Mouse (Mus musculus): ENCODE measurements around the gene Dzip1l. TPM values are rescaled to one million over a fixed set of nuclear protein-coding genes. Genes with fewer than 3 reads are reported as not detected.

The Dzip1l gene
- polyA plus RNA-seq, 1 experiment from 2014 or later, result 13.0 TPM

DNA sequence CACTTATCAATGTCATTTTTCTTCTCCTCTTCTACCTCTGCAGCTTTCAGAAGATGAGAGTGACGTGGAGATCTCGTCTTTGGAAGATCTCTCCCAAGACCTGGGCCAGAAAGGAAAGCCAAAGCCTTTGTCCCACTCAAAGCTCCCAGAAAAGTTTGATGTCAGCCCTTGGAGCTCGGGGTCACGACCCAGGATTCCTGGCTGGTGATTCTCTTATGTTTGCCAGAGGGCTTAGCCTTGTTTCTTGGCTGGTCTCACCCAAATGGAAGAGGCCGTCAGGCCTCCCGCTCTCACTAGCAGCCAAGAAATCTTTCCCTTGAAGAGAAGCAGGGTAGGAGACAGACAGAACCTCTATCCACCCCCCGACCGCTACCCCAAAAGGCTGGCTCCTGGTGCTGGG, 38.3 kb downstream of the Dzip1l start:
- Histone ChIP-seq H3K4me2 (no peak overlapping the region), H3K36me3 (ENCODE audit: control insufficient read depth, insufficient read depth, low read length) (peaks cover 23% of the 10 kb centered on the region), H3K27me3 (ENCODE audit: control insufficient read depth, insufficient read depth, low read length) (no peaks in the 10 kb centered on the region), H3K9me3 (ENCODE audit: control insufficient read depth, low read length) (no peaks in the 10 kb centered on the region), H3K4me3 (ENCODE audit: low read depth, low read length) (no peak overlapping the region), H3K27ac (ENCODE audit: low read depth, low read length) (no peak overlapping the region), H3K4me1 (ENCODE audit: control insufficient read depth, insufficient read depth, low read length) (no peaks in the 10 kb centered on the region), H3K9ac (ENCODE audit: low read length) (no peak overlapping the region)
- WGBS, result 71% methylated on average over 8 of the region's 8 CpGs
- no peak for ATAC-seq (ENCODE audit: low FRiP score)
- no peak for DNase-seq (ENCODE audit: low spot score, missing footprints)

DNA sequence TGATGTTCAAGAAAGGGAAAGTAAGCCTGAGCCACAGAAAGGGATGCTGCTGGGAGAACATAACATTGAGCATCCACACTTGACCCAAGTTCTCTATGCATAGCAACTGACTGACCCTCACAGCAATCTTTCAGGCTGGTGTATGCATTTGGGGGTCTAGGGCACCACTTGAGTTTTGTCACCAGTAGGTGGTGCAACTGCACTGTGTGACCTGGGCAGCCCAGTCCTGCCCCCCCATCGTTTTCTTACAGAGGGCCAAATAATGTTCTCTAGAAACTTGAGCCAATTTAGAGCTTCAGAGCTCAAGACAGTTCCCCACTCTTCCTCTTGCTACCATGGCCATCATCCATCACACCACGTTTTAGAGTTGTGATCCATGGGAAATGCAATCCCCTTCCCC, 42.3 kb downstream of the Dzip1l start:
- Histone ChIP-seq H3K4me3 (ENCODE audit: low read depth, low read length) (no peak overlapping the region), H3K27ac (ENCODE audit: low read depth, low read length) (no peak overlapping the region), H3K4me1 (ENCODE audit: control insufficient read depth, insufficient read depth, low read length) (no peaks in the 10 kb centered on the region), H3K9me3 (ENCODE audit: control insufficient read depth, low read length) (no peaks in the 10 kb centered on the region), H3K36me3 (ENCODE audit: control insufficient read depth, insufficient read depth, low read length) (peaks cover 20% of the 10 kb centered on the region), H3K27me3 (ENCODE audit: control insufficient read depth, insufficient read depth, low read length) (no peaks in the 10 kb centered on the region), H3K4me2 (no peak overlapping the region), H3K9ac (ENCODE audit: low read length) (no peak overlapping the region)
- ATAC-seq (ENCODE audit: low FRiP score) (no peak), DNase-seq (ENCODE audit: low spot score, missing footprints) (no peak)
- 50% methylated on average over 2 of the region's 2 CpGs for WGBS

DNA sequence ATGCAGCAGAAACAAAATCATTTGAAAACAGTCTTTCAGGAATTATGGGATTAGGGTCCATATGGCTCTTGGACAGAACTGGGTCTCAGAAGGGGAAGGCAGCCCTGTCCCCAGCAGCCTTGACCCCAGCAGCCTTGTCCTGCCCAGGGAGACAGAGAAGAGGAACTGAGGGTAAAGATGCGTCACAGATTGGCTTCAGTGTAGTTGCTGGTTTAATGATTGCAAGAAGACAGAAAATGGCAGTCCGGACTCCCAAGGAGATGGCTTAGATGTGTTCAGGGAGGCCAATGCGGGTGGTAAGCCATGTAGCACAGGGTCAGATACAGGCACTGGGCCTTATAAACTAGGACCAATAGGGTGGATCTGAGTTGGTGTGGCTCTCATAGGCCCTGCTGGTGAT, 46.4 kb downstream of the Dzip1l start:
- Histone ChIP-seq H3K4me3 (ENCODE audit: low read depth, low read length) (no peak overlapping the region), H3K4me1 (ENCODE audit: control insufficient read depth, insufficient read depth, low read length) (no peaks in the 10 kb centered on the region), H3K27ac (ENCODE audit: low read depth, low read length) (no peak overlapping the region), H3K27me3 (ENCODE audit: control insufficient read depth, insufficient read depth, low read length) (no peaks in the 10 kb centered on the region), H3K9me3 (ENCODE audit: control insufficient read depth, low read length) (no peaks in the 10 kb centered on the region), H3K9ac (ENCODE audit: low read length) (no peak overlapping the region), H3K4me2 (no peak overlapping the region), H3K36me3 (ENCODE audit: control insufficient read depth, insufficient read depth, low read length) (no peaks in the 10 kb centered on the region; the same call in 1 of the 2 replicates)
- 88% methylated on average over 3 of the region's 3 CpGs for WGBS
- ATAC-seq (ENCODE audit: low FRiP score) (no peak), DNase-seq (ENCODE audit: low spot score, missing footprints) (no peak)

DNA sequence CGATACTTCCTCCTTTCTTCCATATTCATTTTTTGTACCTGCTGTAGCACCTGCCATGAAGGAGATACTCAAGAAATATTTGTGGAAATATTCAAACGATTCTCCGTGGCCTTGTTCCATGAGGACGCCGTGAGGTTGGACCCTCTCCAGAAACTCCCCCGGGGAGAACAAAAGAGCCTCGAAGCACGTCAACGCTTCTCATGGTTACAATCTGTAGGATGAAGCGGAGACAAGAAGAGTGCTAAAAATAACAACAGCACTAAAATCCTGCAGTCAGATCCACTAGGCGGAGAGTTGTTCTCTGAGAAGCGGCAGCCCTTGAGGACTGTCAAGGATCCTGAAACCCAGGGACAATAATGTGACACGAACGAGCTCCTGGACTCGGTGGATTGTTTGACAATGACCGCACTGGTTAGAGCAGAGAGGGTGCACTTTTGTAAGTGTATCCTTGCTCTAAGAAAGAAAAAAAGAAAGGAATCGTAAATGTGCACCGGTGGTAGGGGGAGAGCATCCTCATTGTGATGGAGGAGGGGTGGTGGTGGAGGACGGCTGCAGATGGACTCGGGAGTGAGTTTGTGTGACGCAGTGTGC, 52.8 kb downstream of the Dzip1l start:
- no peak for ATAC-seq (ENCODE audit: low FRiP score)

DNA sequence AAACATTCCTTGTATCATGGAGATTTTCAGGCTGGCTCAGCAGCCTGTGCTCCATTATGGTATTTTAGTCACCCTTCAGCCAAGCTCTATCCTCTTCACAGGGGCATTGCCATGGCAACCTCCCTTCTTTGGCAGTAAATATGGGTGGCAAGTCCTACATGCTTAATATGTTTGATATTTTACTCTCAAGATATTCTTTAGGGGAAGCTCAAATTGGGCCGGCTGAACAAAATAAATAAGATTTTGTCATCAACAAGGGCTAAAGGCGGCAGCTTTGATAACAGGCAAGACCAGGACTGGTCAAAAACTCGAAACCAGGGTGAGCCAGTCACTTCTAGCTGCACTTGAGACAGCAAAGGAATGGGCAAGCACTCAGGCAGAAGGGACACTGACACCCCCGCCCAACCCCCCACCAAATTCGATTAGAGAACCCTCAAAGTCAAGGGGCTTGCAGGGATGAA, 55.8 kb downstream of the Dzip1l start:
- Histone ChIP-seq H3K36me3 (ENCODE audit: control insufficient read depth, insufficient read depth, low read length) (no peaks in the 10 kb centered on the region), H3K4me2 (no peak overlapping the region), H3K4me1 (ENCODE audit: control insufficient read depth, insufficient read depth, low read length) (no peaks in the 10 kb centered on the region), H3K27me3 (ENCODE audit: control insufficient read depth, insufficient read depth, low read length) (no peaks in the 10 kb centered on the region), H3K27ac (ENCODE audit: low read depth, low read length) (no peak overlapping the region), H3K9ac (ENCODE audit: low read length) (no peak overlapping the region), H3K4me3 (ENCODE audit: low read depth, low read length) (no peak overlapping the region), H3K9me3 (ENCODE audit: control insufficient read depth, low read length) (no peaks in the 10 kb centered on the region)
- ATAC-seq (ENCODE audit: low FRiP score) (no peak), DNase-seq (ENCODE audit: low spot score, missing footprints) (no peak)
- 68% methylated on average over 5 of the region's 5 CpGs for WGBS

More for the DNA sequence above, 52.8 kb downstream of the Dzip1l start:
- Histone ChIP-seq H3K27me3 (ENCODE audit: control insufficient read depth, insufficient read depth, low read length) (no peaks in the 10 kb centered on the region), H3K36me3 (ENCODE audit: control insufficient read depth, insufficient read depth, low read length) (no peaks in the 10 kb centered on the region), H3K9ac (ENCODE audit: low read length) (no peak overlapping the region), H3K4me3 (ENCODE audit: low read depth, low read length) (no peak overlapping the region), H3K4me2 (no peak overlapping the region), H3K4me1 (ENCODE audit: control insufficient read depth, insufficient read depth, low read length) (no peaks in the 10 kb centered on the region), H3K27ac (ENCODE audit: low read depth, low read length) (no peak overlapping the region), H3K9me3 (ENCODE audit: control insufficient read depth, low read length) (no peaks in the 10 kb centered on the region)
- DNase-seq (ENCODE audit: low spot score, missing footprints), result no peak
- WGBS, result 91% methylated on average over 21 of the region's 21 CpGs

DNA sequence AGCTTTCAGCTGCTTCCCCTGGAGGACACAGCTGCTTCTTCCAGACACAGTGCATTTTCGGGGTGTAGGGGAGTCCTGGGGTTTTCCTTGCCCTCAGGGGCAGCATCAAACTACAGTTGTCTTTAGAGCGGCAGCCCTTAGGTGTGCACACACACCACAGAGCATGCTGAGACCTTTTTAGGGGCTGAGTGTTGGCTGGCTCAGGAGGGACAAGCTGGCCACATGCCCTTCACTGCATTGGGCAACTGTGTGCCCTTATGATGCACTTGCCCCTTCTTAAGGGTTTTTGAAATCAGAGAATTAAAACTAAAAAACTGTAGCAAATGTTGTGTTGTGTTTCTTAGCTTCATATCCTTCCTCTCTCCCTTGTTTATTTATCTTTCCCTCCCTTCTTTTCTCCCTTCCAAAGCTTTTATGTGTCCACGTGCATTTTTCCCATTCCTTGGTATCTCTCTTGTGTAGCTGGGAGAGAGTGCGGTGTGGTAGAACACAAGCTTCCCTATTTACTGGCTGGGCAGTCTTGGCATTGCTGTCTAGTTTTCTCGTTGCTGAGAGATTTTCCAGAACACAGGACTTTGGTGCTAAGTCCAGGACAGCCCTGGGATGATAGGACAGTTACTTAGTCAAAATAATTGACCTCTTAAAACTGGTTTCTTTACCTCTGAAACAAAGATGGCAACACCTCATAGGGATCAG, 56.4 kb downstream of the Dzip1l start:
- H3K36me3 ChIP-seq (ENCODE audit: control insufficient read depth, insufficient read depth, low read length), result no peaks in the 10 kb centered on the region
- H3K27ac ChIP-seq (ENCODE audit: low read depth, low read length), result no peak overlapping the region
- H3K9me3 ChIP-seq (ENCODE audit: control insufficient read depth, low read length), result no peaks in the 10 kb centered on the region
- ATAC-seq (ENCODE audit: low FRiP score) (no peak), DNase-seq (ENCODE audit: low spot score, missing footprints) (no peak)
- no peak overlapping the region for H3K4me2 ChIP-seq
- 77% methylated on average over 5 of the region's 5 CpGs for WGBS
- H3K4me3 ChIP-seq (ENCODE audit: low read depth, low read length), result no peak overlapping the region
- H3K27me3 ChIP-seq (ENCODE audit: control insufficient read depth, insufficient read depth, low read length), result no peaks in the 10 kb centered on the region
- no peak overlapping the region for H3K9ac ChIP-seq (ENCODE audit: low read length)
- H3K4me1 ChIP-seq (ENCODE audit: control insufficient read depth, insufficient read depth, low read length), result no peaks in the 10 kb centered on the region

DNA sequence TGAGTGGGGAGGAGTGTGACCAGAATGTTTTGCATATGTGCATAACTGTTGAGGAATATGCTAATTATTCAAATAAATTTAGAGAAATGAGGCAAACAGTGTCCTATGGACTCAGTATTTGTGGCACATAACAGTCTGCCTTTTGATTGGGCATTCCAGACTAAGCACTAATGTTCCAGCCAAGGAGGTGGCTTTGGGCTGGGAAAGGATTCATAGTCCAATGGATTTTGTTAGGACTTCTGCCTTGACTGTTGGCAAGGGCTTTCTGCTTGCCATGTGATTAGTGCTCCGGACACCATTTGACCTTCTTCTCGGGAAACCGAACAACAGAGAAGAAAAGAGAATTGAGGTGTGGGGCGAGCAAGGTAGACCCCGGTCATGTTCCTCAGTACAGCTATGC, 60.5 kb downstream of the Dzip1l start:
- Histone ChIP-seq H3K4me1 (ENCODE audit: control insufficient read depth, insufficient read depth, low read length) (no peaks in the 10 kb centered on the region), H3K27me3 (ENCODE audit: control insufficient read depth, insufficient read depth, low read length) (no peaks in the 10 kb centered on the region), H3K4me3 (ENCODE audit: low read depth, low read length) (no peak overlapping the region), H3K9me3 (ENCODE audit: control insufficient read depth, low read length) (no peaks in the 10 kb centered on the region), H3K27ac (ENCODE audit: low read depth, low read length) (no peak overlapping the region), H3K9ac (ENCODE audit: low read length) (no peak overlapping the region), H3K4me2 (no peak overlapping the region), H3K36me3 (ENCODE audit: control insufficient read depth, insufficient read depth, low read length) (no peaks in the 10 kb centered on the region)
- no peak for ATAC-seq (ENCODE audit: low FRiP score)
- DNase-seq (ENCODE audit: low spot score, missing footprints), result no peak
- 92% methylated on average over 5 of the region's 5 CpGs for WGBS

DNA sequence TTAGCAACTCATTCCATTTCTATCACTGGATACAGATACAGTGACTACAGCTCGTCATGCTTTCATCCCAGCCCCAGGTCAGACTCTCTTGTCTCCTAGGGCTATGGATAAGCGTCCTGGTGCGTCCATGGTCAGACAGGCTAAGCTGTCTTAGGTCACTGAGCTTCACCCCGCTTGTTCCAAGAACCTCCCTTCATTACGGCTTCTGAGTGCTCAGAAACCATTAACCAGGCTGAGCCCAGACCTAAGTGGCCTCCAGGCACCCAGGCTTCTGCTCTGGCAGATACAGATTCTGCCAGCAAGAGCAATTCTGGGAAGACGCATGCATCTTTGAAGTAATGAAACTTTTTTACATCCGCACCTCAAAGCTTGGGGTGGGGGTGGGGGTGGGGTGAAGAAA, 61.1 kb downstream of the Dzip1l start:
- DNase-seq (ENCODE audit: low spot score, missing footprints), result no peak
- Histone ChIP-seq H3K4me3 (ENCODE audit: low read depth, low read length) (no peak overlapping the region), H3K27ac (ENCODE audit: low read depth, low read length) (no peak overlapping the region), H3K4me1 (ENCODE audit: control insufficient read depth, insufficient read depth, low read length) (no peaks in the 10 kb centered on the region), H3K9me3 (ENCODE audit: control insufficient read depth, low read length) (no peaks in the 10 kb centered on the region), H3K4me2 (no peak overlapping the region), H3K27me3 (ENCODE audit: control insufficient read depth, insufficient read depth, low read length) (no peaks in the 10 kb centered on the region), H3K36me3 (ENCODE audit: control insufficient read depth, insufficient read depth, low read length) (no peaks in the 10 kb centered on the region), H3K9ac (ENCODE audit: low read length) (no peak overlapping the region)
- no peak for ATAC-seq (ENCODE audit: low FRiP score)
- WGBS, result 76% methylated on average over 7 of the region's 7 CpGs

DNA sequence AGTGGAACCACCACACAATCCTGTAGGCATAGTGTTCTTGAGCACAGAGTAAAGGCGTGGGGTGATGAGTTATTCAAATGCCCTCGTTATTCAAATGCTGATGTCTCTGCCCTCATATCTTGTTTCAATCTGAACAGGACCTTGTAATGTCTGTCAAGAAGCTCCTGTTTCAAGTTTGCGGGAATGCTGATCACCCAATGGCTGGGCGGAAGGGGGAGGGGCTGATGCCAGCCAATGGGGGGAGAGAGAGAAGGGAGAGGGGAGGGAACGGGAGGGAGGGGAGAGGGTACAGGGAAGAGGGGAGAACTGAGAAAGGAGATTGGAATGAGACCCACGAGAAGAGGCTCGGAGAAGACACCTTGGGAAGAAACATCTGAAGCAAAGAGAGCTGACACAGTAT, 65.7 kb downstream of the Dzip1l start:
- WGBS, result 65% methylated on average over 7 of the region's 7 CpGs
- Histone ChIP-seq H3K9ac (ENCODE audit: low read length) (no peak overlapping the region), H3K4me3 (ENCODE audit: low read depth, low read length) (no peak overlapping the region), H3K27ac (ENCODE audit: low read depth, low read length) (no peak overlapping the region), H3K4me2 (no peak overlapping the region), H3K9me3 (ENCODE audit: control insufficient read depth, low read length) (no peaks in the 10 kb centered on the region), H3K4me1 (ENCODE audit: control insufficient read depth, insufficient read depth, low read length) (no peaks in the 10 kb centered on the region), H3K27me3 (ENCODE audit: control insufficient read depth, insufficient read depth, low read length) (no peaks in the 10 kb centered on the region), H3K36me3 (ENCODE audit: control insufficient read depth, insufficient read depth, low read length) (no peaks in the 10 kb centered on the region)
- no peak for DNase-seq (ENCODE audit: low spot score, missing footprints)
- ATAC-seq (ENCODE audit: low FRiP score), result no peak

All from midbrain, embryonic 11.5 days (tissue).